ENCODE assay signal across 8 mouse cellular contexts in genomic region chr19:5929634-5930596, GRCm38 (mm10). TPM values are rescaled to one million over a fixed set of nuclear protein-coding genes. Genes with fewer than 3 reads are reported as not detected.
DNase-seq lines count a peak whose midpoint lies in the region; ATAC-seq lines count a peak whose summit lies in the region.

No protein-coding gene starts in this region.

- peaks cover 17 to 31% of the 10 kb centered on the region in 2 experiments for H3K4me1 ChIP-seq in heart, embryonic 14.5 days (ENCODE audit: control insufficient read depth in 2 of 2, insufficient read depth in 2 of 2, low read length in 2 of 2)
- H3K4me1 ChIP-seq in midbrain, embryonic 10.5 days: peaks cover 8% of the 10 kb centered on the region

- peak overlapping the region in 1 of 2 experiments; percentile 55; a peak in 2 of 4 replicates for H3K27ac ChIP-seq in heart, embryonic 14.5 days (replicated peaks in 1 of 2; ENCODE audit: control insufficient read depth in 1 of 2, insufficient read depth in 1 of 2, low read depth in 2 of 2, low read length in 2 of 2)
- no peak overlapping the region for H3K27ac ChIP-seq in midbrain, embryonic 10.5 days (replicated peaks)

- peak; percentile 17; the same call in 1 of the 2 replicates for ATAC-seq in heart, embryonic 14.5 days (ENCODE audit: insufficient number of reproducible peaks, insufficient read depth, low FRiP score, low read depth)
- ATAC-seq in monocyte, adult 5-6 weeks (replicated peaks; ENCODE audit: insufficient number of reproducible peaks, low FRiP score, low TSS enrichment, poor library complexity, severe bottlenecking): peak; percentile 83

- WGBS in heart, embryonic 14.5 days: 48% methylated on average over 14 of the region's 14 CpGs
- WGBS in midbrain, embryonic 10.5 days: 81% methylated on average over 14 of the region's 14 CpGs

- H3K4me2 ChIP-seq in heart, embryonic 14.5 days (ENCODE audit: low read length): no peak overlapping the region

- H3K4me3 ChIP-seq in heart, embryonic 14.5 days (ENCODE audit: control insufficient read depth in 1 of 2, insufficient read depth in 1 of 2, low read depth in 1 of 2, low read length in 2 of 2): no peak overlapping the region
- H3K4me3 ChIP-seq in midbrain, embryonic 10.5 days: no peak overlapping the region

- no peak overlapping the region for H3K9ac ChIP-seq in heart, embryonic 14.5 days (ENCODE audit: low read length)

- no peaks in the 10 kb centered on the region for H3K27me3 ChIP-seq in heart, embryonic 14.5 days (ENCODE audit: control insufficient read depth, insufficient read depth, low read length)
- H3K27me3 ChIP-seq in midbrain, embryonic 10.5 days (ENCODE audit: low read depth, poor library complexity, severe bottlenecking): peaks cover 17% of the 10 kb centered on the region

- DNase-seq in urinary bladder, postnatal 4 days (ENCODE audit: low spot score in 2 of 2): peak; percentile 60 to 76
- DNase-seq in urinary bladder, adult 18-20 months (ENCODE audit: low spot score in 2 of 2): no peak
- peak; percentile 89 to 90 for DNase-seq in kidney, postnatal 36 days
- DNase-seq in B cell, adult 2 months: no peak
- DNase-seq in midbrain, embryonic 10.5 days (ENCODE audit: low spot score): no peak
- no peak for DNase-seq in yolk sac, embryonic 10.5 days (ENCODE audit: low spot score)

- H3K9me3 ChIP-seq in heart, embryonic 14.5 days (ENCODE audit: control insufficient read depth, low read length): no peaks in the 10 kb centered on the region
- no peaks in the 10 kb centered on the region for H3K9me3 ChIP-seq in midbrain, embryonic 10.5 days (replicated peaks)

- H3K36me3 ChIP-seq in heart, embryonic 14.5 days (ENCODE audit: control insufficient read depth, insufficient read depth, low read length): no peaks in the 10 kb centered on the region
- no peaks in the 10 kb centered on the region for H3K36me3 ChIP-seq in midbrain, embryonic 10.5 days

RNA-seq across cellular contexts. Expression of gene Cdc42ep2, which starts 5.3 kb away (rescaled TPM):
- 9.1 and 9.7 TPM in 2 replicates for polyA plus RNA-seq in heart, embryonic 14.5 days (2014; fragmentation: Nextera tagmentation; extraction: Ambion mirVana)
- 14.7 to 32.1 TPM (median 27.0 TPM) in 3 replicates for total RNA-seq in monocyte, adult 5-6 weeks (2017)
- polyA plus RNA-seq in midbrain, embryonic 10.5 days (2016; fragmentation: Nextera tagmentation; extraction: Ambion mirVana): 1.8 and 2.2 TPM in 2 replicates

RNA-seq across cellular contexts. Expression of gene Dpf2, which starts 17.1 kb away (rescaled TPM):
- 85.8 and 86.9 TPM in 2 replicates for polyA plus RNA-seq in heart, embryonic 14.5 days (2014; fragmentation: Nextera tagmentation; extraction: Ambion mirVana)
- total RNA-seq in monocyte, adult 5-6 weeks (2017): 50.3 to 76.6 TPM (median 76.0 TPM) in 3 replicates
- polyA plus RNA-seq in midbrain, embryonic 10.5 days (2016; fragmentation: Nextera tagmentation; extraction: Ambion mirVana): 242 and 245 TPM in 2 replicates

RNA-seq across cellular contexts. Expression of gene Pola2, which starts 34.1 kb away (rescaled TPM):
- 42.7 and 45.1 TPM in 2 replicates for polyA plus RNA-seq in heart, embryonic 14.5 days (2014; fragmentation: Nextera tagmentation; extraction: Ambion mirVana)
- total RNA-seq in monocyte, adult 5-6 weeks (2017): 16.7 to 31.5 TPM (median 26.8 TPM) in 3 replicates
- 97.3 and 110 TPM in 2 replicates for polyA plus RNA-seq in midbrain, embryonic 10.5 days (2016; fragmentation: Nextera tagmentation; extraction: Ambion mirVana)

RNA-seq across cellular contexts. Expression of gene Tigd3, which starts 36.0 kb away (rescaled TPM):
- polyA plus RNA-seq in heart, embryonic 14.5 days (2014; fragmentation: Nextera tagmentation; extraction: Ambion mirVana): 1.1 and 1.8 TPM in 2 replicates
- 0.64 to 0.97 TPM (median 0.95 TPM) in 3 replicates for total RNA-seq in monocyte, adult 5-6 weeks (2017)
- polyA plus RNA-seq in midbrain, embryonic 10.5 days (2016; fragmentation: Nextera tagmentation; extraction: Ambion mirVana): 9.5 and 10.8 TPM in 2 replicates

RNA-seq across cellular contexts. Expression of gene Slc25a45, which starts 52.3 kb away (rescaled TPM):
- 1.7 and 2.8 TPM in 2 replicates for polyA plus RNA-seq in heart, embryonic 14.5 days (2014; fragmentation: Nextera tagmentation; extraction: Ambion mirVana)
- 64.4 to 73.5 TPM (median 69.7 TPM) in 3 replicates for total RNA-seq in monocyte, adult 5-6 weeks (2017)
- polyA plus RNA-seq in midbrain, embryonic 10.5 days (2016; fragmentation: Nextera tagmentation; extraction: Ambion mirVana): 2.3 and 2.6 TPM in 2 replicates

Comparison
In these comparisons a context has a peak if more than half of its experiments do, and no peak if none do; other contexts are left out.
1. DNase-seq: peak in urinary bladder, postnatal 4 days (2 of 2) and kidney, postnatal 36 days (2 of 2); none in urinary bladder, adult 18-20 months (0 of 2), B cell, adult 2 months (0 of 2), midbrain, embryonic 10.5 days (single experiment) and yolk sac, embryonic 10.5 days (single experiment).